Mouse (Mus musculus) testis, adult 2 months (tissue): Measurements from ENCODE around the gene Nufip2. TPM values are rescaled to one million over a fixed set of nuclear protein-coding genes. Genes with fewer than 3 reads are reported as not detected.
A peak's percentile ranks its signal among the peaks of the same experiment; 100 is the strongest.
"Not testable (repeated sequence)": the region's sequence is repeated elsewhere in the genome, so short reads cannot be mapped to it uniquely, and the experiment has no call there.

Experiments used
- H3K27ac ChIP-seq: fragments of 200-500 bp; 2 replicates; pipeline ENCODE4 v1.5.1; 2012; ENCODE audit warnings: low read depth, low read length; ENCODE audit not compliant: control insufficient read depth, insufficient read depth
- H3K27me3 ChIP-seq: fragments of 200-500 bp; 2 replicates; pipeline ENCODE4 v1.6.1; 2012; ENCODE audit warnings: mild to moderate bottlenecking, low read length, moderate library complexity; ENCODE audit not compliant: control insufficient read depth, insufficient read depth
- H3K36me3 ChIP-seq: fragments of 200-500 bp; 2 replicates; pipeline ENCODE4 v1.6.1; 2012; ENCODE audit warnings: mild to moderate bottlenecking, low read length; ENCODE audit not compliant: control insufficient read depth, insufficient read depth
- H3K4me1 ChIP-seq: fragments of 200-500 bp; 2 replicates; pipeline ENCODE4 v1.6.1; 2012; ENCODE audit warnings: low read length; ENCODE audit not compliant: control insufficient read depth, insufficient read depth
- H3K4me3 ChIP-seq: fragments of 200-500 bp; 2 replicates; pipeline ENCODE4 v1.5.1; 2012; ENCODE audit warnings: low read depth, mild to moderate bottlenecking, low read length, moderate library complexity, mixed read lengths; ENCODE audit not compliant: control insufficient read depth
- CTCF ChIP-seq: fragments of 200-500 bp; IDR thresholded peaks from 2 replicates; pipeline ENCODE4 v1.5.1; 2012; ENCODE audit warnings: low read depth, mild to moderate bottlenecking, inconsistent platforms, low read length, moderate library complexity; ENCODE audit not compliant: control insufficient read depth, insufficient read depth, insufficient replicate concordance
- POLR2A ChIP-seq: fragments of 200-500 bp; IDR thresholded peaks from 2 replicates; pipeline ENCODE4 v1.6.1; 2012; ENCODE audit warnings: low read depth, mild to moderate bottlenecking, inconsistent platforms, low read length, moderate library complexity; ENCODE audit not compliant: control insufficient read depth
- polyA plus RNA-seq: library from polyadenylated mRNA; depleted of rRNA; stranded (reverse); fragments of >200 nt; gene quantifications from 2 replicates; pipeline ENCODE4 v1.2.3, GENCODE M21; 2012

The Nufip2 gene
- polyA plus RNA-seq, 1 experiment, result 12.1 TPM

DNA sequence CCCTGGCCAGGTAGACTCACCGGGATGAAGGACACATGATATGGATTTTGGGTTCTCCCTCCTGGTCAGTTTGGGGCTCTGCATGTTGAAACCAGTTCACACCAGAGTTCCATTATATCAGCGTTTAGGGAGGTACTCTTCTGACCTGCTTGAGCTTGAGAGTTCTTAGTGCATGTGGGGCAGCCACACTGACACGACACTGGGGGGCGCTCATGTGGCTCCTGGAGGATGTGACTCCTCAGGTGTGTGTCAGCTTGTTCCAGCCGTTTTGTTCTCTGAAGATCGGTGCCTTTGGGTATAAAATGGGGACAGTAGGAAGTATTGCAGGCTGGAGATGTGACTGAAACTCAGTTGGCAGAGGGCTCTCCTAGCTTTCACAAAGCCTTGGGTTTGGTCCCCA lies 58.0 kb downstream of the Nufip2 start:
- Histone ChIP-seq H3K4me3 (no peak overlapping the region), H3K4me1 (no peaks in the 10 kb centered on the region), H3K27ac (no peak overlapping the region), H3K27me3 (no peaks in the 10 kb centered on the region), H3K36me3 (no peaks in the 10 kb centered on the region)
- TF ChIP-seq POLR2A (no peak), CTCF (peak; percentile 15; the same call in 1 of the 2 replicates)

DNA sequence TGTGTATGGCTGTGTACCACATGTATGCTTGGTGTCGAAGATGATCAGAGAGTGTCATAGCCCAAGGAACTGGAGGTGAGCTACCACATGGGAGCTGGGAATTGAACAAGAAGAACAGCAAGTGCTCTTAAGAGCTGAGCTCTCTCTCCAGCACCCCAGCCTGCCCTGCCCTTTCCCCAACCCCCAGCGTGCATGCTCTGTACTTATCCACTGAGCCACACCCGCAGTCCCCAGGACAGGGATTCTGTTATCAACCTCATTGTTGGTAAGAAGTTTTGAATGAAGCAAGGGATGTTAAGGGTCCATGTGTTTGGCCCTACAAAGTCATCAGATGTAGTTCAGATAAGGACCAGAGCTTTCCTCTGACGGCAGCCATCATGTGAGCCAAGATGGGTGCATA lies 60.7 kb downstream of the Nufip2 start:
- H3K4me1 ChIP-seq, result no peaks in the 10 kb centered on the region
- TF ChIP-seq POLR2A (no peak), CTCF (no peak)
- H3K27me3 ChIP-seq, result no peaks in the 10 kb centered on the region
- H3K4me3 ChIP-seq, result no peak overlapping the region
- no peak overlapping the region for H3K27ac ChIP-seq
- H3K36me3 ChIP-seq, result no peaks in the 10 kb centered on the region

DNA sequence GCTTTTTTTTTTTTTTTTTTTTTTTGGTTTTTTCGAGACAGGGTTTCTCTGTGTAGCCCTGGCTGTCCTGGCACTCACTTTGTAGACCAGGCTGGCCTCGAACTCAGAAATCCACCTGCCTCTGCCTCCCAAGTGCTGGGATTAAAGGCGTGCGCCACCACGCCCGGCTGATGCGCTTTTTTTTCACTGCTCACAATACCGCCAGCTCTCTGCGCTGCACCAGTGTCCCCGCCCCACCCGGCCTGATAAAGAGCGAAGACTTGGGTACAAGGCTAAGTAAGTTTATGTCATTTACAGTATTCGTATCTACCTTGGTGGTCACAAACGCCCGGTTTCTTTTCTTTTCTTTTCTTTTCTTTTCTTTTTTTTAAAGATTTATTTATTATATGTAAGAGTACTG lies 61.1 kb downstream of the Nufip2 start:
- H3K4me1 ChIP-seq, H3K36me3 ChIP-seq, H3K27me3 ChIP-seq, H3K27ac ChIP-seq, H3K4me3 ChIP-seq: not testable (repeated sequence)

DNA sequence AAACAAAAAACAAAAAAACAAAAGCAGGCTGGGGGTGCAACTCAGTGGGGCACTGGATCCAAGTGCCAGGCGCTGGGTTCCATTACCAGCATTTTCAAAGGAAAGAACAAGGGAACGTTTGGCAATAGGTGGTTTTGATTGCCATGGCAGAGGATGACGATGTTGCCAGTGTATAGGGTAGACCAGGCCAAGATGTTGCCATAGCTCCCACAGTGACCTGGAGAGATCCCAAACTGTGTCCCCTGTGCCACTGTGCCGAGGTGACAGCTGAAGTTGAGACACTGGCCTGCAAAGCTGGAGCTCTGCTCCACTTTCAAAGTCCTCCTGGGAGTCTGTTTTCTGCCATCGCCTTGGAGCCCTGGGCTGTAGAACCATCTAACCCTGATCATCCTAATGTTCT lies 63.0 kb downstream of the Nufip2 start:
- Histone ChIP-seq H3K36me3 (no peaks in the 10 kb centered on the region), H3K4me3 (no peak overlapping the region), H3K27me3 (no peaks in the 10 kb centered on the region), H3K27ac (no peak overlapping the region), H3K4me1 (no peaks in the 10 kb centered on the region)
- no peak for TF ChIP-seq POLR2A
- no peak for TF ChIP-seq CTCF

DNA sequence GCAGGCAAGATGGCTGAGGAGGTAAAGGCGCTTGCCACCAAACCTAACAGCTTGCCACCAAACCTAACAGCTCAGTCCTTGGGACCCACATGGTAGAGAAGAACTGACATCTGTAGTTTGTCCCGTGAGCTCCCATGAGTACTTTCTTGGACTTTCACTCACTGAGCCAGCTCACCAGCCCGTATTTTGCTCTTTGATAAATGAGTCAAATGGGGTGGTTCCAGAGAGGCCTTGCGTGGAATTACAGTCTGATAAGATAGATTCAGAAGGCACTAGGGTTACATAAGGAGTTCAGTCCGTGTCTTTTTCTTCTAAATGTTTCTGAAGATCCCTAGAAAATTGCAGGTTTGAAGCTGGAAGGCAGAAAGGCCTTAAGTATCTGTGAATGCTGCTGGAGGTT lies 66.6 kb downstream of the Nufip2 start:
- Histone ChIP-seq H3K27ac (no peak overlapping the region), H3K27me3 (no peaks in the 10 kb centered on the region), H3K4me1 (no peaks in the 10 kb centered on the region), H3K36me3 (no peaks in the 10 kb centered on the region), H3K4me3 (no peak overlapping the region)
- TF ChIP-seq POLR2A (no peak), CTCF (no peak)

DNA sequence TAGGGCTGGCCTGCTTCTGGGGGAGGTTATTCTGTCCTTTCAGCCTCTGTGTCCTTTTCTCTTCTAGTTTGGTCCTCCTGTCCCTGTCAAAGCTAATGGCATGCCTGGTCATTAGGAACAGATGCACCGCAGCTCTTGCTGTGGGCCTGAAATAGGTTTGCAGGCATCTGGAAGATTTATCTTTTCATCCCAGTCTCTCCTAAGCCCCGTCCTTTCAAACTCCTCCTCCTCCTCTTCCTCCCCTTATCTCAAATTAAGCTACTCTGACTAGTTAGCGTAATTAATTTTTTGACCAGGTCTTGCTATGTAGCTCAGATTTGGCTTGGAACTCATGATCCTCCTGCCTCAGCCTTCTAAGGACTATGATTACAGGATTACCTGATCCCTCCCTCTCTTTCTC lies 67.5 kb downstream of the Nufip2 start:
- no peak overlapping the region for H3K27ac ChIP-seq
- H3K4me3 ChIP-seq, result no peak overlapping the region
- no peaks in the 10 kb centered on the region for H3K27me3 ChIP-seq
- H3K4me1 ChIP-seq, result no peaks in the 10 kb centered on the region
- no peaks in the 10 kb centered on the region for H3K36me3 ChIP-seq
- TF ChIP-seq POLR2A (no peak), CTCF (no peak)

DNA sequence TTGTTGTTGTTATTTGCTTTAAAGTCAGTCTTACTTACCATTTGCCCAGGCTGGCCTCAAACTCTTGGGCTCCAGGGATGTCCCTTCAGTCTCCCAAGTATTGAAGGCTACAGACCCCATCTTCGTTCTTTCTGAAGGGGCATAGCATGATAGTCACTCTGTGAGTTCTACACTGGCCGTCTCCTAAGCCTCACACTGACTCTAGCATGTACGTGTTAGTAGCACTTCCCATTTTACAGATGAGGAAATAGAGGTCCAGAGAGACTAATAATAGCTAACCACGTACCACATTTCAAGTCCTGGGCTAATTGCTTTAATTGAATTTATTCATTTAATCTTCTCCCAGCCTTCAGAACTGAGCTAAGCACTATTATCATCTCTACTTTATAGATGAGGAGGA lies 74.1 kb downstream of the Nufip2 start:
- H3K4me3 ChIP-seq, result no peak overlapping the region
- H3K4me1 ChIP-seq, result peaks cover 21% of the 10 kb centered on the region
- H3K27ac ChIP-seq, result no peak overlapping the region
- H3K36me3 ChIP-seq, result no peaks in the 10 kb centered on the region
- TF ChIP-seq POLR2A (no peak), CTCF (no peak)
- H3K27me3 ChIP-seq, result no peaks in the 10 kb centered on the region

DNA sequence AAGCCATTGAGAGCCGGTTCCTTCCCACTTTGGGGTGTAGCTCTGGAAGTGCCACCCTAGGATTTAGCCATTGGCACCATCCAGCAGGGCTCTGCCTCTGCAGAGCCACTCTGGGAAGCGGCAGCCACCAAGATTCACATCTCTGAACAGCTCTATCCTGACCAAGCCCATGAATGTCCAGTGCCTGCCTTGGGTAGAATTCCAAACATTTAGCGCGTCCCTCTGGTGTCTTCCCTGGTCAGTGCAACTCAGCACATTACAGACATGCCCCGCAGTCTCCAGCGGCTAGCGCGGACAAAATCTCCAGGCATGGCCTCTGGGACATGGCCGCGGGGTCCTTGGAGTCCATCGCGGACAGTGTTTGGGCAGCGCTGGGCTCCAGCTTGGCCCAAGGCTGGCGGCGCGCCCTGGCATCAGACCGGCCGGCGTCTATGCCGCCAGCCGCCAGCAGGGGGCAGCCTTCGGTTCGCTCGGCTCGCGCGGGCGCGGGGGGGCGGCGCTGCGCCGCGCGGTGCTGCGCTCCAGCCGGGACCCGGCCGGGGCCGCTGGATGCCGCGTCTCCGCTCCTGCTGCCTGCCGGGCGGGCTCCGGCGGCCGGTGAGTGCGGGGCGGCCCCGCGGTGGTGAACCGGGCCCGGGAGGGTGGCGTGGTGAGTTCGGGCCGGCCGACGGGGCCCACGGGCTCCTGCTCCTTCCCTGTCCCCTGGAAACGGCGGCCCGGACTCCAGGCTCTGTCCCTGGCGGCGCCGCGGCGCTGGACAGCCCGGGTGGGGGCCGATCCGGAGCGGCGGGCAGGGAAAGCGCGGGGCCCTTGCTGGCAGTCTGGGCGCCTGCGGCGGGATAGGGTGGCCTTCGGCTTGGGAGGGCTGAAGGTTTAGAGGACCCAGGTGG lies 77.1 kb downstream of the Nufip2 start, which contains the start of gene Myo18a:
Myo18a (plus strand) TSS at position 464 of the 890 bp plus-strand sequence.
- Histone ChIP-seq H3K4me1 (peaks cover 30% of the 10 kb centered on the region), H3K27ac (no peak within 1 kb of the TSS), H3K36me3 (no peaks in the 10 kb centered on the region), H3K27me3 (no peaks in the 10 kb centered on the region), H3K4me3 (peak within 1 kb of the TSS; percentile 94)
- TF ChIP-seq POLR2A (peak; percentile 34; the same call in 1 of the 2 replicates), CTCF (peak; percentile 81)
